Mouse (Mus musculus) right cerebral cortex, postnatal 14 days (tissue): ENCODE measurements around the gene Sparcl1.
A peak's percentile ranks its signal among the peaks of the same experiment; 100 is the strongest.

Experiments
- DNase-seq: peaks from one replicate; pipeline ENCODE4 v3.0.0; 2022

Gene Sparcl1

GRCm38 (mm10) chr5:104113491-104114172, at the start of gene Sparcl1:
Gene Sparcl1, minus strand, starts transcription at chr5:104113733.
- DNase-seq = peak; percentile 47

DNA sequence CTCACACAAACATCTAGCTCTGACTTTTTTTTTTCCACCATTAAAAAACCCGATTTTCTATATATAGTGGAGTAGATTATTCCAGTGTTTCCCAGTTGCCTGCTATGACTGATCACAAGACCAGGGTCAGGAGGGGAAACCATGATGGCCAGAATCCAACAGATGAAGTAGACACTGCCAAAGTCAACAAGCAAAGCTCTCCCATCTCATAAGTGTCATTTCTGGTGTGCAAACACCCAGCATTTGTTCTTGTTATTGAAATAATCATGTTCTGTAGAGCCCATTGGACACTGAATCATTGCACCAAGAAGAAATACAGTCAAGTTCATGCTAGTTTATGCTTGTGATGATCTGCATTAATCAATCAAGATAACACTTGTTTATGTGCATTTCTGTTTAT, 47.9 kb upstream of the Sparcl1 start:
- DNase-seq = no peak

GRCm38 (mm10) chr5:104160581-104160980, 47.0 kb upstream of the Sparcl1 start:
- no peak for DNase-seq

DNA sequence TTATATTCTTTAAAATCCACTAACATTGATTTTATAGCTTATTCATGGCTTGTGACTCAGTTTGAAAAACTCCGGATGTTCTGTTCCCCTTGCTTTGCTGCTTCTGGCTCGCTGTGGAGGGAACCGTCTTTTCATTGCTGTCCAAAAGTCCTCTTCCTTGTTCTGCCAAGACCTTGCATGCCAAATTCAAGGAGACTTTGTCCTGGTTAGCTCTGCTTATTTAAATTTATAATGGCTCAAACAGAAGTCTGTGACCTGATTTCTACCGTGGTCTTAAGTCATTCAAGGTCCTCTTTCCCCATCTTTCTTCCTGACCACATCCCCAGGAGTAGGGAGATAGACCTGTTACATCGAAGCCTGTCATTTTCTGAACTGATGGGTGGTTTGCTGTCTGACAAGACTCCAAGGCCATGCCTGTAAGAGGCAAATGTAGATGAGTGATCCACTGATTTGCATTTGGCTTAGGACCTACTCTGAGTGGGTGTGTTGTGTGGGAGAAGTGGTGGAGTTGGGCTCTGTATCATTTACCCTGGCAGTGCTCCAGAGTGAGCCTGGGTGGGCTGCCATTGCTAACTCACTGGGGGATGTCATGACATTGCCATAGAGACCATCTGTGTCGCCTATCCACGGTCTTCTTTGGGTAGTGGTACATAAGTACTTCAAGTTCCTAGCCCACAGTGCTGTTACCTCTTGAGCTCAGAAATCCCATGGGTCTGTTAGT, 45.0 kb upstream of the Sparcl1 start:
- DNase-seq = peak; percentile 20

- DNase-seq = no peak
Observed at GRCm38 (mm10) chr5:104157701-104158100, 44.2 kb upstream of the Sparcl1 start.

GRCm38 (mm10) chr5:104150196-104150595, 36.7 kb upstream of the Sparcl1 start:
- no peak for DNase-seq

DNA sequence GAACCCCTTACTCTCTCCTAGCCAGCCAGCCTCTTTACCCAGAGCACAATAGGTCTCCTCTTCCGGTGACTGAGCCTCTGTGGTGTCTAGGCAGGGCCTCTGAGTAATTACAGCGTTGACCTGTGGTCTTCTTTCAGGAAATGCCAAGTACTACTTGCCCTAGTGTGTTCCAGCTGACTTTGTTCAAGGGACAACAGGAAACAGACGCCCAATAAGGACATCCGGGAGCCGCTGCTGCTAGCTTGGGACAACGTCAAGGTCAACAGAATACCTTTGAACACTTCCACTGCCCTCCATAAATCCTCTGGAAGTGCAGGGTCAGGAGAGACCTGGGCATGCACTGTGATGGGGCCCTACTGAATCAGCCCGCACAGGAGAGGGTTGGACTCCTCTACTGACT, 35.8 kb upstream of the Sparcl1 start:
- DNase-seq = no peak

DNA sequence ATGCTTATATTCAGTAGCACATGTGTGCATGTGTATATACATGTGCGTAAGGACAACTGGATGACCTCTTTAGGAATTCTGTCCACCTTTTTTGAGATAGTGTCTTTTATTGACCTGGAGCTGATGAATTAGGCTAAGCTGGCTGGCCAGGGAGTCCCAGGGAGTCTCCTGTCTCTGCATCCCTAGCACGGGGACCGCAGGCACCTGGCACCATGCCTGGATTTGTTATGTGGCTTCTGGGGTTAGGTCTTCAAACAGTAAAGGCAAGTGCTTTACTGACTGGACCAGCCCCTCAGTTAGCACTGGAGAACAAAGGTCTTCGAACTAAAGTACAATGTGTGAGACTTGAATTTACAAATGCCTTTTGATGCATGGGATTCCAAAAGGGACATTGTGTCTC, 30.5 kb upstream of the Sparcl1 start:
- DNase-seq = no peak

GRCm38 (mm10) chr5:104141067-104141466, 27.5 kb upstream of the Sparcl1 start:
- no peak for DNase-seq

DNA sequence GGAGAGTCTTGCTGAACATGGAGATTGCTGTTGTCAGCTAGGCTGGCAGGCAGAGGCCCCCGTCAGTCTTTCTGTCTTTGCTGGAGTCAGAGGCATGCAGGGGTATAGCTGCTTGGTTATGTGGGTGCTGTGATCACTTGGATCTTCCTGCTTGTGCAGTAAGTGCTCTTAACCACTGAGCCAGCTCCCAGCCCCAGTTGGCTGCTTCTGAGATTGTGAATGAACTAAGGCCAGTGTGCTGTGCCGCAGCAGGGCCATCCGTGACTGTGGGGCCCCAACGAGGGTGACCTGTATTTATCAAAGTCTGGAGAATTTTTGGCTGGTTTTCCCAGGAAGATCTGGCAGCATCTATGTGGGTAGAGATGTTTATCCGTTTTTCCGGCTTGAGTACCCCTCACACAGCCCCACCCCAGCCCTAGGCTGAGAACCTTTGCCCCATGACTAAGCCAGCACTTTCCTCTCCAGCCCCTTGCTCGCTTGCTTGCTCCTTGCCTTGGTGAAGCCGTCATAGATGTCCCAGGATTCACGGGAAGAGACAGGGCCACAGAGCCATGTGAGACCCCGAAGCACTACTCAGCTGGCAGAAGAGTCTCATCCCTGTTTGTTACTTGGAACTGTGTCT, 24.5 kb upstream of the Sparcl1 start:
- no peak for DNase-seq

DNA sequence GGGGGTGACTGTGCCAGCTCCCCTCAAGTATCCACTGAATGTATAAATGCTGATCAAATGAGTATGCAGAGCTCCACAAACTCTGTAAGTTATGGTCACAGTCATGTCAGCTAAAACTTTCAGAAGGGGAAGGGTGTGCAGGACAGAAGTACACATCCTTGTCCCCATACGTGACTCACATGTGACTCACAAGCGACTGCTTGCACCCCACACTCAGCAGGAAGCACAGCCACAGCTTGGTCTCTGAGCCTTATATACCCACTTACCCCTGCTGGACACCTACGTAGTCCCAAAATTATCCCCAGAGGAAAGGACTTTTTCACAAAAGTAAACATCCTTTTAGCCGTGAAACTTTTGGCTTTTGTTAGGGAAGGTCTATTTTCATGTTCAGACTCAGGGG, 20.2 kb upstream of the Sparcl1 start:
- DNase-seq = no peak

DNA sequence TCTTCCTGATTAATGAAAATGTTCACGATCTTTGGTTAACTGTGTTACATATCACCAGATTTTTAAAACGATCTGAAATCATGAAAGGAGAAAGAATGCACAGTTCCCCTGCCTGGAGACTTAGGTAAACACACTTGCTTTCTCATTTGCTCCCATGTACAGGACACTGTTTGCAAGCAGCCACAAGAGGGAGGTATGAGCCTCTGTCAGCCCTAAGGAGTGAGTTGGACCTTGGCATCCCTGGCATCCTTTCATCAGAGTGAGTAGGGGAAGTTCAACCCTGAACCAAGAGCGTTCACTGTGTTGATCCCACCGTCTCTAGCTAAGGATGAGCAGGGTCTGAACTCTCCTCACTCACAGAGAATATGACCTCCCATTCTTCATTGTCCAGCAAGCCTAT, 18.0 kb upstream of the Sparcl1 start:
- DNase-seq = peak; percentile 27

DNA sequence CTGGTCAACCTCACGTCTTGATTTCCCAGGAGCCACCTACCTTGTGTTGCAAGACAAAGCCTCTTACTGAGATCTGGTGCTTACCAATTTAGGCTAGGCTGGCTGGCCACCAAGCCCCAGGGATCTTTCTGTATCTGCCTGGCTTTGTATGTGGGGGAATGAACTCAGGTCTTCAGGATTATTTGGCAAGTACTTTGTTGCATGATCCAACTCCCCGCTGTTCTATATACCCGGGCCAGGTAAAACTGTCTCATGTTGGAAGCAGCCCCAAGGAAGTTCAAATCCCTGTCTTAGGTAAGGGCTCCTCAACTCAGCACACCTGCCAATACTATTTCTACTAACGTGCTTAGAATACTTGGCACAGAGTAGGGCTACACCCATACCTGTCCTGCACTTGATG, 17.4 kb upstream of the Sparcl1 start:
- DNase-seq = no peak

- no peak for DNase-seq
Observed at GRCm38 (mm10) chr5:104128281-104129031, 14.9 kb upstream of the Sparcl1 start.

GRCm38 (mm10) chr5:104127351-104127750, 13.8 kb upstream of the Sparcl1 start:
- DNase-seq = no peak

DNA sequence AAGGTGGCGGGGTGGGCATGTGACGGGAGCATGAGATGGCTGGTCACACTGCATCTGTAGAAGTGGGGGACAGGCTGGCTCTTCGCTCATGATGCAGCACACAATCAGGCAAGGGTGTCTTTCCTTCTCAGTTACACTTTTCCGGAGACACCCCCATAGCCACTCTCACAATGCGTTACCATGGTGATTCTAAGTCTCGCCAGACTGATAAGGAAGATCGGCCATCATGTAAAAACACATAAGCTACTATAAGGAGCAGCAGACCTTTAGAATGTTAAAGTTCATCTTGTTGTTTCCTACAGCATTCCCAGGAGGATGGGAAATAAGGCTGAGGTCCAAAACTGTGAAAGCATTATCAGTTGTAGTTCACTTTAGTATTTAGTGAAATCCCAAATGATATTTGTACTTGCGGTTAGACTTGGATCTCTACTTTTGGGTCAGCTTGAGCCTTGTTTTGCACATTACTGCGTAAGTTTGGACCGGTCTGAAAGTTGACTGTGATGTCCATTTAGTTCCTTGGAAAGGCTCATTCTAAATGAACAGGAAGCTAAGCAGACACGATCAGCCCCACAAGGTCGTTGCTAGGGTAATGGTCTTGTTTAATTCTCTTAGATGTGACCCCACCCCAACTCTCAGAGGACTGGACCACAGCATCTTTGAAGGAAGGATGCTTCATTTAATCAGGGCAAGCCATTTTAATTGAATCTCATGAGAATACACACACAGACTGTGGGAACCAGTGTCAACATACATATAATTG, 13.2 kb upstream of the Sparcl1 start:
- DNase-seq = no peak

- no peak for DNase-seq
Observed at GRCm38 (mm10) chr5:104124016-104124658, 10.6 kb upstream of the Sparcl1 start.

GRCm38 (mm10) chr5:104115890-104116289, 2.4 kb upstream of the Sparcl1 start:
- DNase-seq = no peak

GRCm38 (mm10) chr5:104115118-104115517, 1.6 kb upstream of the Sparcl1 start:
- DNase-seq = peak; percentile 68

GRCm38 (mm10) chr5:104112511-104112910, 1.0 kb downstream of the Sparcl1 start:
- DNase-seq = no peak

DNA sequence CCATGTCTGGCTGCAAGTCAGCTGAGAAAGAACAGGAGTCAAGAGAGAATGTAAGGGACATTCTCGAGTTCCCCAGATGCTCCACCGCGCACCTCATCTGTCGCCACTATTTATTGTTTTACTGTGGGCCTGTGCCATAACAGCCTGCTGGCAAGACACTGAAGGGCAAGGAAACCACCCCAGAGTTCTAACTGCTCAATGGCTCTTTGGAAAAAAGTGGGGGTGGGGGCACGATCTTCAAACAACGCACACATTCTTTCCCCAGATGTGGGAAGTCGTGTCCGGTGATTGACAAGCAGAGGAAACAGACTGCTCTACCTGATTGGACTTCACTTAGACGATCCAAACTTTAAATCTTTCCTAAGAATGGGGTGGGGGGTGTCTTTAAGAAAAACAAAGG, 1.5 kb downstream of the Sparcl1 start:
- no peak for DNase-seq
